Mouse (Mus musculus) midbrain, postnatal 0 days (tissue): ENCODE measurements around the gene Socs3. TPM values are rescaled to one million over a fixed set of nuclear protein-coding genes. Genes with fewer than 3 reads are reported as not detected.

Experiments used
- ATAC-seq: fragments of 200-750 bp; cut with Nextera tagmentation; 2 replicates; pipeline ENCODE4 v1.8.0; 2017; ENCODE audit warnings: moderate number of reproducible peaks, mild to moderate bottlenecking, moderate TSS enrichment, moderate library complexity; ENCODE audit not compliant: low FRiP score
- DNase-seq: peaks from one replicate; pipeline ENCODE4 v3.0.0-alpha.2; 2015; ENCODE audit warnings: low spot score
- H3K27ac ChIP-seq: fragments of 300-500 bp; sonication (generic); 2 replicates; pipeline ENCODE4 v1.5.1; 2014; ENCODE audit warnings: low read depth, mild to moderate bottlenecking, low read length, mixed read lengths
- H3K27me3 ChIP-seq: fragments of 300-500 bp; sonication (generic); 2 replicates; pipeline ENCODE4 v1.6.1; 2014; ENCODE audit warnings: low read length, control low read depth, mixed read lengths; ENCODE audit not compliant: insufficient read depth
- H3K36me3 ChIP-seq: fragments of 300-500 bp; sonication (generic); 2 replicates; pipeline ENCODE4 v1.6.1; 2014; ENCODE audit warnings: low read length, control low read depth, mixed read lengths; ENCODE audit not compliant: insufficient read depth
- H3K4me1 ChIP-seq: fragments of 300-500 bp; sonication (generic); 2 replicates; pipeline ENCODE4 v1.6.1; 2014; ENCODE audit warnings: mild to moderate bottlenecking, control low read depth, antibody characterized with exemption, low read length, mixed read lengths; ENCODE audit not compliant: insufficient read depth
- H3K4me2 ChIP-seq: fragments of 300-500 bp; sonication (generic); 2 replicates; pipeline ENCODE4 v1.6.1; 2014; ENCODE audit warnings: low read depth, mild to moderate bottlenecking, low read length, mixed read lengths; ENCODE audit not compliant: poor library complexity, severe bottlenecking
- H3K4me3 ChIP-seq: fragments of 300-500 bp; sonication (generic); 2 replicates; pipeline ENCODE4 v1.5.1; 2014; ENCODE audit warnings: low read depth, mild to moderate bottlenecking, low read length, moderate library complexity
- H3K9ac ChIP-seq: fragments of 300-500 bp; sonication (generic); replicated peaks from 2 replicates; pipeline ENCODE4 v1.6.1; 2014; ENCODE audit warnings: mild to moderate bottlenecking, low read length, moderate library complexity, mixed read lengths; ENCODE audit not compliant: poor library complexity, severe bottlenecking
- H3K9me3 ChIP-seq: fragments of 300-500 bp; sonication (generic); 2 replicates; pipeline ENCODE4 v1.6.1; 2016; ENCODE audit warnings: low read length, control low read depth
- CTCF ChIP-seq: IDR thresholded peaks from 2 replicates; pipeline ENCODE4 v1.5.1; 2016; ENCODE audit warnings: antibody characterized with exemption, mild to moderate bottlenecking
- WGBS: fragments of 180-500 bp; shearing (Covaris S2); extraction: QIAGEN DNeasy Blood & Tissue Kit; methylation state at CpG from one replicate; pipeline ENCODE4 v1.1.7; 2014; 5-methylcytosine and 5-hydroxymethylcytosine counted together
- microRNA-seq: library from miRNA; unstranded; fragments of <30 nt; microRNA quantifications from one replicate; pipeline ENCODE4, GENCODE M21; 2016; ENCODE audit warnings: borderline number of aligned reads
- polyA plus RNA-seq: library from polyadenylated mRNA; unstranded; fragments of >200 nt; fragmentation: Nextera tagmentation; extraction: Ambion mirVana; gene quantifications from 2 replicates; pipeline ENCODE4 v1.2.1, GENCODE M21; 2015
- total RNA-seq: library from RNA; depleted of rRNA; stranded (reverse); fragments of >200 nt; gene quantifications from 2 replicates; pipeline ENCODE4 v1.2.3, GENCODE M21; 2014; rRNA removed

Gene Socs3
- total and polyA plus RNA-seq, 2 experiments from 2014 or later, result 4.9 to 8.5 TPM

DNA sequence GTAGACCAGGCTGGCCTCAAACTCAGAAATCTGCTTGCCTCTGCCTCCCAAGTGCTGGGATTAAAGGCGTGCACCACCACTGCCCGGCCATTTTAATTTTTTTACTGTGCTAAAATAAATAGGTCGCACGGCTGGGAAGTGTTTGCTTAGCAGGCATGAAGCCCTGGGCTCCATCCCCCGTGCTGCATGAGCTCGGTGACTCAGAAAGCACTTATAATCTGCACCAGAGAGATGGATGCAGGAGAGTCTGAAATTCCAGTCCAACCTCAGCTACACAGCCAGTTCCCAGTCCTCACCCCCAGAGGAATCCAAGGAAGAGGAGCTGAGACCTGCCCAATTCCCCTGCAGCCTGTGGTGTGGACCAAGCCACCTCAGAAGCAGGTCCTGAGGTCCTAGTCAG lies 45.4 kb downstream of the Socs3 start:
- H3K9me3 ChIP-seq, result no peaks in the 10 kb centered on the region
- 74% methylated on average over 6 of the region's 6 CpGs for WGBS
- ATAC-seq, result no peak

DNA sequence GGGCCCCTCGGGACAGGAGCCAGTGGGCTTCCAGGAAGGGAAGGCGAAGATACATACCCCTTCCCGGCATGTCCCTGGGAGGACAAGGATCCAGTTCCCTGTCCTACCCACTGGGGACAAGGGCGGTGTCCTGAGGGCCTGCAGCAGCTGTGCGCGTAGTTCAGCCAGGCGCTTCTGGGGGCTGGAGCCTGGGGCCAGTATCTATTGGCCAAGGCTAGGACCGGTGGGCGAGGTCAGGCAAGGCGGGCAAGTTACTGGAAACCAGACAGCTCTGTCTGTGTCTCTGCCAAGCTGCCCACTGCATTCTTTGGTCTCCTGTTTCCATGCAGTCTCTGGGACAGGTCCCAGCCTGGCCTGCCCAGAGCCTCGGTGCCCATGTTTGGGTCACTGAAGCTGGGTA lies 46.6 kb downstream of the Socs3 start:
- Histone ChIP-seq H3K36me3 (no peaks in the 10 kb centered on the region), H3K27me3 (no peaks in the 10 kb centered on the region), H3K4me3 (no peak overlapping the region), H3K9me3 (no peaks in the 10 kb centered on the region), H3K27ac (no peak overlapping the region), H3K4me1 (0 out of 2 replicates have a peak, but pooled peaks cover 2% of the 10 kb centered on the region), H3K4me2 (no peak overlapping the region), H3K9ac (no peak overlapping the region)
- TF ChIP-seq CTCF, result no peak
- peak; percentile 44; the same call in 1 of the 2 replicates for ATAC-seq
- 83% methylated on average over 11 of the region's 11 CpGs for WGBS
- DNase-seq, result peak; percentile 44

More for the DNA sequence above, 45.4 kb downstream of the Socs3 start:
- H3K27ac ChIP-seq, result no peak overlapping the region
- TF ChIP-seq CTCF, result no peak
- no peak overlapping the region for H3K4me3 ChIP-seq
- no peak for DNase-seq
- no peaks in the 10 kb centered on the region for H3K4me1 ChIP-seq
- no peaks in the 10 kb centered on the region for H3K27me3 ChIP-seq
- H3K9ac ChIP-seq, result no peak overlapping the region
- H3K36me3 ChIP-seq, result no peaks in the 10 kb centered on the region
- H3K4me2 ChIP-seq, result no peak overlapping the region

DNA sequence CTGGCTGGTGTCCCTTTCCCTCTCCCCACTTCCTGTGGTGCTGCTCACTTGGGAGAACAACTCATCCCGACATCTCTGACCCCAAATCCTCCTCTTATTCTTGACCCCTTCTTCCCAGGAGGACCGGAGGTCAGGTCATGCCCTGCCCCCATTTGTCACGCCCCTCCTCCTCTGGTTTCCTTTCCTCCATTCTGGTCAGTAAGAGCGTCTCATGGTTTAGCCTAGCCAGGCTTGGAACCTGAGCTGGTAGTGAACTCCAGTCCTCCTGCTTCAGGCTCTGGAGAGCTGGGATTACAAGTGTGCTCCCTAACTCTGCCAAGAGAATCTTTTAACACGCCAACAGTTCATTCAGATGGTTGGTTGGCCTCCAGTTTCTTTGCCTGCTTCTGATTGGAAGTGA lies 50.6 kb downstream of the Socs3 start:
- H3K27ac ChIP-seq, result no peak overlapping the region
- no peak for TF ChIP-seq CTCF
- H3K9ac ChIP-seq, result no peak overlapping the region
- H3K4me1 ChIP-seq, result 0 out of 2 replicates have a peak, but pooled peaks cover 2% of the 10 kb centered on the region
- 11% methylated on average over 5 of the region's 5 CpGs for WGBS
- peak; percentile 14 for DNase-seq
- no peaks in the 10 kb centered on the region for H3K36me3 ChIP-seq
- no peak overlapping the region for H3K4me3 ChIP-seq
- H3K27me3 ChIP-seq, result no peaks in the 10 kb centered on the region
- H3K4me2 ChIP-seq, result no peak overlapping the region
- ATAC-seq, result no peak
- H3K9me3 ChIP-seq, result no peaks in the 10 kb centered on the region

DNA sequence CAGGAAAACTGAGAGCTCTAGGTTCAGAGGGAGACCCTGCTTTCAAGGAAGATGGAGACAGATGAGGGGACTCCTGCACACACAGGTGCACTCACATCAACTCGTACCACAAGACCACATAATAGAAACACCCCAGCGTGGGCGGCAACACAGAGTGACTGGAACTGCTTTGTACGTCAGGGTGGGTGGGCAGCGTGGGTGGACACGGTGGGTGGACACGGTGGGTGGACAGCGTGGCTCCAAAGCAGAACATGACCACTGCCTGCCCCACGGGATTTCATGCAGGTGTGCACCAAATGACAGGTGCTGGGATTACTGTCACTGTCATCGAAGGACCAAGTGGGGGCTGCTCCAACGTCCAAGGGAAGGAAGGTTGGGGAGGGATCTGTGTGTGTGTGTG lies 51.3 kb downstream of the Socs3 start:
- no peak overlapping the region for H3K4me2 ChIP-seq
- no peak for DNase-seq
- no peaks in the 10 kb centered on the region for H3K36me3 ChIP-seq
- H3K27ac ChIP-seq, result no peak overlapping the region
- H3K27me3 ChIP-seq, result no peaks in the 10 kb centered on the region
- no peak overlapping the region for H3K4me3 ChIP-seq
- no peaks in the 10 kb centered on the region for H3K9me3 ChIP-seq
- TF ChIP-seq CTCF, result no peak
- no peak for ATAC-seq
- H3K9ac ChIP-seq, result no peak overlapping the region
- 66% methylated on average over 11 of the region's 11 CpGs for WGBS
- H3K4me1 ChIP-seq, result 0 out of 2 replicates have a peak, but pooled peaks cover 2% of the 10 kb centered on the region

Small RNA genes within 50 kb of the gene (microRNA-seq; reads per million reads assigned to microRNA genes)
- gene Mir6933, result not detected

Other genes starting within 250 kb of the Socs3 start
- 0.33 and 3.2 TPM in 2 replicates for gene Tmc8, start 188.0 kb downstream of the Socs3 start, total RNA-seq
- gene Tmc8, start 188.0 kb downstream of the Socs3 start, polyA plus RNA-seq, result 0.79 and 1.2 TPM in 2 replicates
- 2.8 and 3.9 TPM in 2 replicates for gene Tmc6, start 187.8 kb downstream of the Socs3 start, total RNA-seq
- gene Tmc6, start 187.8 kb downstream of the Socs3 start, polyA plus RNA-seq, result 2.2 and 3.1 TPM in 2 replicates
- gene 6030468B19Rik, start 172.4 kb downstream of the Socs3 start, total RNA-seq, result not detected in 2 replicates
- not detected in 2 replicates for gene 6030468B19Rik, start 172.4 kb downstream of the Socs3 start, polyA plus RNA-seq
- 2.4 TPM in 1 of 2 replicates, not detected in the other for gene Gm20708, start 160.4 kb downstream of the Socs3 start, total RNA-seq
- gene Gm20708, start 160.4 kb downstream of the Socs3 start, polyA plus RNA-seq, result 1.2 and 2.7 TPM in 2 replicates
- 18.8 and 25.3 TPM in 2 replicates for gene Syngr2, start 160.4 kb downstream of the Socs3 start, total RNA-seq
- gene Syngr2, start 160.4 kb downstream of the Socs3 start, polyA plus RNA-seq, result 14.0 and 14.6 TPM in 2 replicates
- gene Afmid, start 144.1 kb downstream of the Socs3 start, total RNA-seq, result 5.1 and 11.1 TPM in 2 replicates
- 9.1 and 10.4 TPM in 2 replicates for gene Afmid, start 144.1 kb downstream of the Socs3 start, polyA plus RNA-seq
- gene Tk1, start 144.0 kb downstream of the Socs3 start, total RNA-seq, result 6.3 and 8.8 TPM in 2 replicates
- 6.0 and 6.5 TPM in 2 replicates for gene Tk1, start 144.0 kb downstream of the Socs3 start, polyA plus RNA-seq
- 3.2 and 6.0 TPM in 2 replicates for gene Birc5, start 120.8 kb downstream of the Socs3 start, total RNA-seq
- 13.1 and 13.2 TPM in 2 replicates for gene Birc5, start 120.8 kb downstream of the Socs3 start, polyA plus RNA-seq
- 0.16 TPM in 1 of 2 replicates, not detected in the other for gene Tmem235, start 109.3 kb downstream of the Socs3 start, total RNA-seq
- gene Tmem235, start 109.3 kb downstream of the Socs3 start, polyA plus RNA-seq, result not detected in 2 replicates
- 3.8 and 4.2 TPM in 2 replicates for gene Tha1, start 96.6 kb downstream of the Socs3 start, total RNA-seq
- 3.0 and 3.5 TPM in 2 replicates for gene Tha1, start 96.6 kb downstream of the Socs3 start, polyA plus RNA-seq
- 62.0 and 72.2 TPM in 2 replicates for gene Pgs1, start 16.2 kb upstream of the Socs3 start, total RNA-seq
- 55.0 and 61.8 TPM in 2 replicates for gene Pgs1, start 16.2 kb upstream of the Socs3 start, polyA plus RNA-seq
- 0.05 TPM in 2 replicates for gene Dnah17, start 160.6 kb upstream of the Socs3 start, total RNA-seq
- gene Dnah17, start 160.6 kb upstream of the Socs3 start, polyA plus RNA-seq, result 0.15 and 0.20 TPM in 2 replicates